Mouse (Mus musculus) liver, adult 2 months (tissue): ENCODE data around the gene Olfr948.

ENCODE experiments used
- CTCF ChIP-seq: fragments of 200-500 bp; IDR thresholded peaks from 2 replicates; pipeline ENCODE4 v1.5.1; 2011; ENCODE audit warnings: low read depth, low read length, control low read depth
- POLR2A ChIP-seq: fragments of 200-500 bp; IDR thresholded peaks from 2 replicates; pipeline ENCODE4 v1.6.1; 2011; ENCODE audit warnings: low read length, control low read depth; ENCODE audit not compliant: insufficient read depth; ENCODE audit errors: extremely low read depth

DNA sequence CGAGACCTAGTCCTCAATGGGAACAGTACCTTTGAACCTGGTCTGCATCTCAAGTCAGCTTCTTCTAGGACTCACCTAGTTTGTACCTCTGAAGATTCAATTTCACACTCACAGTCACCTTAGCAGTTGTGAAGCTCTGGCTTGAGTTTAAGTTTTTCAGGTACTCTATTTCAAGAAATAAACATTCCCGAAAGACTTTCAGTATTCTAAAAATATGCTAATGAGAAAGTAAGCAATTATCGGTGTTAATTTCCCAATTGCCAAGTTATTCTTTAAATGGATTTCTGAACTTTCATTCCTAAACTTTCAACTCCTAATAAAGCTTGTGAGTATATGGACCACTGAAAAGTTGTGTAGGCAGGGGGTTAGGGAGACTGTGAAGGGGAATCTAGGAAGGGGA lies 49.1 kb downstream of the Olfr948 start, which contains the start of gene Olfr945:
- TF ChIP-seq POLR2A (no peak), CTCF (no peak)
